Mouse (Mus musculus): Measurements from ENCODE around the gene Rap1gap2. TPM values are rescaled to one million over a fixed set of nuclear protein-coding genes. Genes with fewer than 3 reads are reported as not detected.

The Rap1gap2 gene
- polyA plus RNA-seq, 1 experiment from 2014 or later = 3.8 TPM

DNA sequence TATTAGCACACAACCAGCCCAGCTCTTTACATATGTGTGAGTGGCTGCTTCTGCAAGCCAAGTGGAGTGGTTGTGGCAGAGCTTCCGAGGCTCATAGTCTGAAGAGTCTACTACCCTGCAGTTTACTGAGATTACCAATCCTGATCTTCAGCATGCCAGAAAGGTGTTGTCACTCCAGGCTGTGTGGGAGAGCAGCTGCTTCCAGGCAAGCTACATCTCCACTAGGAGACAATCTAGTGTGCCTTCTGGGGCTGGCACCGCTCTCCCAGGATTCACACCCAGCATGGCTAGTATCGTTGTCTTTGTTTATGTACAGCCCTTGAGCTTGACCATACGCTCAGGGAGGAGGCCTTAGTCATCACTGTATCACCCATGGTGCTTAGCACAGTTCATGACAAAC, 191.1 kb downstream of the Rap1gap2 start:
- Histone ChIP-seq H3K4me3 (no peak overlapping the region), H3K9ac (no peak overlapping the region), H3K36me3 (no peaks in the 10 kb centered on the region), H3K4me2 (no peak overlapping the region), H3K4me1 (replicated peaks) (no peaks in the 10 kb centered on the region; the same call in 1 of the 2 replicates), H3K9me3 (replicated peaks) (no peaks in the 10 kb centered on the region), H3K27me3 (no peaks in the 10 kb centered on the region), H3K27ac (no peak overlapping the region)
- ATAC-seq (replicated peaks; ENCODE audit: insufficient number of reproducible peaks, insufficient read depth, low FRiP score, low read depth) = no peak
- 77% methylated on average over 4 of the region's 4 CpGs for WGBS

DNA sequence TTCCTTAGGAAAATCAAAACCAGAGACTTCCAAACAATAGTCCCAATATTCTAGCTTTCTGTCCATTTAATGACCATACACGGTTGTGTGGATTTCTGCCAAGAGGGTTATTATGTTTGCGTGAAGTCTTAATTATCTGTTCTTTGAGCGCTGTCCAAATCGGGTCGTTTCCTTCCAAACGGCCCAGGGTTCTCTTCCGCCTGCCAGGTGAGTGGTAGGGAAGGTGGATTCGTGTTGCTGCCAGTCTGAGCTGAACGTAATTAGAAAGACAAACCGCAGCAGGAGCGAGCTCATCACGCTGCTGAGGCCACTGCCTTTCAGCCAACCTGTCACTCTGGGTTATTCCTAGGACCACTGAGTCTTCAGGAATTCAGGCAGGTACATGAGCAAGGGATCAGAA, 195.0 kb downstream of the Rap1gap2 start:
- Histone ChIP-seq H3K4me2 (no peak overlapping the region), H3K4me3 (no peak overlapping the region), H3K9me3 (replicated peaks) (no peaks in the 10 kb centered on the region), H3K27ac (no peak overlapping the region), H3K27me3 (no peaks in the 10 kb centered on the region), H3K9ac (no peak overlapping the region), H3K4me1 (replicated peaks) (peaks cover 9% of the 10 kb centered on the region), H3K36me3 (no peaks in the 10 kb centered on the region)
- 82% methylated on average over 12 of the region's 12 CpGs for WGBS
- ATAC-seq (replicated peaks; ENCODE audit: insufficient number of reproducible peaks, insufficient read depth, low FRiP score, low read depth) = no peak

DNA sequence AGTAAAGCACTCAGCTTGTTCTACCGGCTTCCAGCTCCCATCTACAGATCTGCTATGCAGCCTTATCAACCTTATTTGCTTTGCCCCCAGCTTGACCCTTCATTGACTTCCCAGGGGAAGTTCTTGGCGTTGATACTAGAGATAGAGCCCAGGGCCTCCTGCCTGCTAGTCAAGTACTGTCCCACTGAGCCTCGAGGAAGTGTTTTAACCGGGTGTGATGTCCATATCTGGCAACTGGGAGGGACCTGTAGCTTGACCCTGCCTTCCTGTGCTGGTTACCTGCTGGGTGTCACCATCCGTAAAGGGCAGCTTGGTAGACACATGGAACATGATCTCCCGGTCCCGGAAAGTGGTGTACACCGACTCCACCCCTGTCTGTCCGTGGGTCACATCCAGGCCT, 196.6 kb downstream of the Rap1gap2 start:
- 46% methylated on average over 9 of the region's 9 CpGs for WGBS
- no peak overlapping the region for H3K9ac ChIP-seq

DNA sequence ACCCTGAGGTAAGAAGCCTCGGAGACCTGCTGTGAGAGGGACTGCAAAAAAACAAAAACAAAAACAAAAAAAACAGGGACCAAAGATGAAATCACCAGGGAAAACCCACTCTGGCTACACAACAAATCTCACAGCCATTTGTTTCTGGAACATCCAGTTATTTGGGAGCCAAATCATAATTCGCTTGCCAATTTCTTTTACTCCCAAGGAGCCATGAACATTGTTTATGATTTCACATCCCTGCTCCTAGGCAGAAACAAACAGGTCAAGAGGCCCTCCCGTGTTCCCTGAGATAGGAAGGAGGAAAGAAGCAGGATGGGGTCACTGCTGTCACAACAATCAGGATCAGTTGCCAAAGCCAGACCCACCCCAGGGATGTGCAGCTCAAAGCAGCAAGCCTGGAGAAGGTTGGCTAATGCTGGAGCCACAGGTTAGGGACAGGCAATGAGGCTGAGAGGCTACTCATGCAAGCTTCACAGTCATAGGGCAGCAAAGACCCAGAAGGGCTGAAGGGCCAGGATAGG, 197.2 kb downstream of the Rap1gap2 start:
- 74% methylated on average over 3 of the region's 3 CpGs for WGBS
- no peak overlapping the region for H3K9ac ChIP-seq
- no peak overlapping the region for H3K4me3 ChIP-seq
- no peaks in the 10 kb centered on the region for H3K36me3 ChIP-seq
- ATAC-seq (replicated peaks; ENCODE audit: insufficient number of reproducible peaks, insufficient read depth, low FRiP score, low read depth) = no peak
- H3K4me2 ChIP-seq = no peak overlapping the region
- H3K27ac ChIP-seq = no peak overlapping the region
- H3K27me3 ChIP-seq = no peaks in the 10 kb centered on the region
- H3K4me1 ChIP-seq (replicated peaks) = peaks cover 31% of the 10 kb centered on the region
- H3K9me3 ChIP-seq (replicated peaks) = no peaks in the 10 kb centered on the region

More for the DNA sequence above, 196.6 kb downstream of the Rap1gap2 start:
- H3K36me3 ChIP-seq = no peaks in the 10 kb centered on the region
- H3K9me3 ChIP-seq (replicated peaks) = no peaks in the 10 kb centered on the region
- no peak for ATAC-seq (replicated peaks; ENCODE audit: insufficient number of reproducible peaks, insufficient read depth, low FRiP score, low read depth)
- H3K4me3 ChIP-seq = no peak overlapping the region
- no peak overlapping the region for H3K4me2 ChIP-seq
- H3K27me3 ChIP-seq = no peaks in the 10 kb centered on the region
- H3K4me1 ChIP-seq (replicated peaks) = peaks cover 25% of the 10 kb centered on the region
- H3K27ac ChIP-seq = no peak overlapping the region

DNA sequence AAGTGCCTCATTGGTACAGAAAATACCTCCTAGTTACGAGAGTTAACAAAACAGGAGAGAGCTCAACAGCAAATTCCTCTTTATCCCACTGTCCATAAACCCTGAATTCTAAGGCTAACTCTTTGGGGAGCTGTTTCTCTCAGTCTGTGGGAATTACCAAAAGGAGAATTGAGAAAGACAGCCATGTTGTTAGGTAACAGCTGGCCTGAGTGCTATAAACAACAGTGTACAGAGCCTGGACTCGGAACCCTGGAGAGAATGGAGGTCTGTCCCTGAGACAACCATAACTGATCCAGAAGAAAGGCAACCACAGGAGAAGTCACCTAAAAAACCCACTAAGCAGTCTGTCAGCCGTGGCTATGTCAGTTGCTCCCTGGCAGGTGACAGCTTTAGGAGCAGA, 198.3 kb downstream of the Rap1gap2 start:
- ATAC-seq (replicated peaks; ENCODE audit: insufficient number of reproducible peaks, insufficient read depth, low FRiP score, low read depth) = no peak
- 83% methylated on average over 3 of the region's 3 CpGs for WGBS
- peaks cover 35% of the 10 kb centered on the region for H3K4me1 ChIP-seq (replicated peaks)
- no peaks in the 10 kb centered on the region for H3K27me3 ChIP-seq
- no peak overlapping the region for H3K27ac ChIP-seq
- no peaks in the 10 kb centered on the region for H3K9me3 ChIP-seq (replicated peaks)
- H3K9ac ChIP-seq = no peak overlapping the region
- no peak overlapping the region for H3K4me2 ChIP-seq
- H3K36me3 ChIP-seq = no peaks in the 10 kb centered on the region
- no peak overlapping the region for H3K4me3 ChIP-seq

DNA sequence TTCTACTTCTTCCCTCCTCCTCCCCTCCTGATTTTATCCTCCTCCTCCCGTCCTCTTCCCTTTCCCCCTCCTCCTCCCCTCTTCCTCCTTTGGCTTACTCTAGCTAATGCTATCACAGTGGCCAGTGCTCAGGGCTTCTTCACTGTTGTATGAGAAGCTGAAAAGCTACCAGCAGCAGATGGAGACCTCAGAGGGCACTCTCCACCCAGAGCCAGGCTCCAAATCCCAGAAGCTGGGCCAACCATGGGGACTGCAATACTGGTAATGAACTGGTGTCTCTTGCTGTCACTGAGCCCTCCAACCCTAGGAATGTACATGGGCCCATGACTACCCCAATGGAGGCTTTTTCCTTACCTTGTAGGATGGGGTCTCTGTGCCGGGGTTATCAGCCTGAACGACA, 198.8 kb downstream of the Rap1gap2 start:
- Histone ChIP-seq H3K36me3 (no peaks in the 10 kb centered on the region), H3K4me2 (no peak overlapping the region), H3K9ac (no peak overlapping the region), H3K9me3 (replicated peaks) (no peaks in the 10 kb centered on the region), H3K4me1 (replicated peaks) (peaks cover 35% of the 10 kb centered on the region), H3K4me3 (no peak overlapping the region), H3K27me3 (no peaks in the 10 kb centered on the region), H3K27ac (no peak overlapping the region)
- 59% methylated on average over 3 of the region's 3 CpGs for WGBS
- no peak for ATAC-seq (replicated peaks; ENCODE audit: insufficient number of reproducible peaks, insufficient read depth, low FRiP score, low read depth)

DNA sequence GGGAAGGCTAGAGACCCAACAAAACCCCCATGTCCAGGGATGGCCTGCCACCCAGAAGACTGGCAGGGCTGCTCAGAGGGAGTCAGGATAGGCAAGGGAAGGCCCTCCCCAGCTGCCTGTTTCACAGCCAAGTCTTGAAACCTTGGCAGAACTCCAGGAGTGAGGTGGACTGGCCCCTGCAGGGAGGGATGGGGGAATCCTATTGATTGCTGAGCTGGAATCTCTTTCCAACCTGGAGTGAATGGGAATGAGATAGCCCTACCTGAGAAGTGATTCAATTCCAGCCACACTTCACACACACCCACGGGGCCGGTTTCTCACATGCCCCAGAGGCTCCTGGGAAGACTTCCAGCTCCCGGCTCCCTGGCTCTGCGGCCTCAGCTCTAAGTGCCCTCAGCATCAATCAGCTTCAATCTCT, 200.9 kb downstream of the Rap1gap2 start:
- Histone ChIP-seq H3K9ac (0 out of 2 replicates have a peak overlapping the region, but pooled peaks have one; percentile 22), H3K36me3 (no peaks in the 10 kb centered on the region), H3K9me3 (replicated peaks) (no peaks in the 10 kb centered on the region), H3K27ac (peak overlapping the region; percentile 61), H3K4me3 (no peak overlapping the region), H3K4me1 (replicated peaks) (peaks cover 41% of the 10 kb centered on the region), H3K27me3 (no peaks in the 10 kb centered on the region), H3K4me2 (no peak overlapping the region)
- WGBS = 30% methylated on average over 4 of the region's 4 CpGs
- peak; percentile 66 for ATAC-seq (replicated peaks; ENCODE audit: insufficient number of reproducible peaks, insufficient read depth, low FRiP score, low read depth)

DNA sequence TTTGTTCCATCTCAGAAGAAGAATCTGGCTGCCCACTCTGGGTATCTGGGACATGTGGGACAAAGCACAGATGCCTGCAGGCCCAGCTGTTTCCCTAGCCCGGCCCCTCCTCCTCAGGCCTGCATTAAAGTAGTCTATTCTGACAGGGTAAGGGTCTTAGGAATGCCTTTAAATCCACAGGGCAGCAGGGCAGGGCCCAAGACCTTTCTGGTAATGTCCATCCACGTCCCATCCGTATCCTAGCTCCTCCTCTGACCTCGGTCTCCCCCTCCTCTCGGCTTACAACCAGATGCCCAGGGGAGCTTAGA, 201.3 kb downstream of the Rap1gap2 start:
- no peaks in the 10 kb centered on the region for H3K9me3 ChIP-seq (replicated peaks)
- H3K27ac ChIP-seq = peak overlapping the region; percentile 61
- H3K36me3 ChIP-seq = no peaks in the 10 kb centered on the region
- H3K9ac ChIP-seq = 0 out of 2 replicates have a peak overlapping the region, but pooled peaks have one; percentile 22
- peak; percentile 2; the same call in 1 of the 2 replicates for ATAC-seq (replicated peaks; ENCODE audit: insufficient number of reproducible peaks, insufficient read depth, low FRiP score, low read depth)
- 32% methylated on average over 5 of the region's 5 CpGs for WGBS
- H3K4me3 ChIP-seq = no peak overlapping the region
- H3K4me1 ChIP-seq (replicated peaks) = peaks cover 42% of the 10 kb centered on the region
- H3K27me3 ChIP-seq = no peaks in the 10 kb centered on the region
- H3K4me2 ChIP-seq = no peak overlapping the region

DNA sequence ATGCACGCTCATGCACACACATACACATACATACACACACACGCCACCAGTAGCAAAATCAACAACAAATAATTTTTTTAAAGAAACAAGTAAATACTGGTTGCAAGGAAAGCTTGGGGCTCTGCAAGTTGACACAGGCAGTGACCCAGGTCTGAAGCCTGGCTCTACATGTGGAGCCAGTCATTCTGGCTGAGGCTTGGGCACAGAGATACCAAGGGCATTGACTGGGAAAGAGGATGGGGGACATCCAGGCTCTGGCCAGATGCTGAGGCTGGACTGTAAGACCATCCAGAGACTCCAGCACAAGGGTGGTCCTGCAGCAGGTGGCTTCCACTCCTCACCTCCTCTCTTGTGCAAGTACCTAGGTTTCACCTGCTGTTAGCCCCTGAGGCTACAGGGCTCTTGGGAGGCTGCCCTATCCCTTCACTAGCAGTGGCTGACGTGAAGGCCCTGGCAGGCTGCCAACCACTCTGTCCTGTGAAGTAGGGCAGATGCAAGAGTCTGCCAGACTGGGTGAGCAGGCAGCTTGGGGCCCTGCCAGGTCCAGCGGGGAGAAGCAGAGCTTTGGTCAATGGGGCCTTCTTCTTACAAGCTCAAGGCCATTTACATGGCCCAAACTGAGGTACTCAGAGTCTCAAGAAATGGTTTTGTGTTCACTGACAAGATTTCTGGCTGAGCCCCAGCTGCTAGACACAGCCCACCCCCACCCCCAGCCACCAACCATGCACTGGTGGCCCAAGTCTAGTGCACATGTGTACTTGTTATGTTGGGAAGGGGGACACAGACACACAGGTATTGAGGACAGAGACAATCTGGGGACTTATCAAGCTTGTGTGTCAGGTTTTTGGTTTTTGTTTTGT, 201.9 kb downstream of the Rap1gap2 start:
- WGBS = 52% methylated on average over 4 of the region's 4 CpGs

DNA sequence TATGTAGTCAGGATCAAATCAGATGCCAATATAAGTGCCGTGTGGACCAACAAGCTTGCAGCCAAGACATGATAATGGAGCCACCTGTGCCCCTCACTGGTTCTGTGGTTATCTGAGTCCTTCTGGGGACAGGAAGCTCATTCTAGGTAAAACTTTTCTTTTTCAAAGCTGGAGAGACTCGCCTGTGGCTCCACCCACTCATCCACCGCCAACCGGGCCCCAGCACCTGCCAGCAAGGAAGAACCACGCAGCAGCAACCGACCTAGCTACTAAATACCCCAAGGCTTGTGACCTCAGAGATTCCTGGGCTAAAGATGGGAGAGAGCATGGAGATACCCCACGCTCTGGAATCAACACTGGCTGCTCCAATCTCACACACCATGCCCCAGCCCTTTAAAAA, 205.5 kb downstream of the Rap1gap2 start:
- Histone ChIP-seq H3K27ac (no peak overlapping the region), H3K36me3 (no peaks in the 10 kb centered on the region), H3K27me3 (no peaks in the 10 kb centered on the region), H3K4me2 (no peak overlapping the region), H3K4me1 (replicated peaks) (peaks cover 32% of the 10 kb centered on the region), H3K9me3 (replicated peaks) (no peaks in the 10 kb centered on the region), H3K4me3 (no peak overlapping the region), H3K9ac (no peak overlapping the region)
- no peak for ATAC-seq (replicated peaks; ENCODE audit: insufficient number of reproducible peaks, insufficient read depth, low FRiP score, low read depth)
- WGBS = 72% methylated on average over 7 of the region's 7 CpGs

More for the DNA sequence above, 201.9 kb downstream of the Rap1gap2 start:
- Histone ChIP-seq H3K27me3 (no peaks in the 10 kb centered on the region), H3K4me3 (no peak overlapping the region), H3K4me2 (no peak overlapping the region), H3K9ac (no peak overlapping the region), H3K36me3 (no peaks in the 10 kb centered on the region), H3K27ac (peak overlapping the region; percentile 61), H3K9me3 (replicated peaks) (no peaks in the 10 kb centered on the region), H3K4me1 (replicated peaks) (peaks cover 41% of the 10 kb centered on the region)
- ATAC-seq (replicated peaks; ENCODE audit: insufficient number of reproducible peaks, insufficient read depth, low FRiP score, low read depth) = peak; percentile 83

DNA sequence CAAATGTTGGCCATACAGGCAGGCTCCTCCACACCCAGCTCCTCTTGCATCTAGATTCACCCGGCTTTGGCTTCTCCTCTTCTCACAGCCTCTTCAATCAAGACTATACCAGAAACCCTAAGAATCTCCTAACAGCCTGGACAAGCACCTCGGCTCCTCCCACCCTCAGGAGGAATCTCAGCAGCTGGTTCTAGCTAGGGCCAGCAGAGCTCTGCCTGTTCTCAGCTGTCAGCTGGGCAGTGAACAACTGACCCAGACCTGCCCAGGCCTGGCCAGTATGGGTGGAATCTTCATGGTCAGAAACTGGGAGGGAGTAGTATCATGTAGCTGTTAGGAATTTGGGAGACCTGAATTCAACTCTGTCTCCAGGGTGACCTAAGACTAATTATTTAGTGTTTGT, 206.5 kb downstream of the Rap1gap2 start:
- no peak overlapping the region for H3K4me2 ChIP-seq

DNA sequence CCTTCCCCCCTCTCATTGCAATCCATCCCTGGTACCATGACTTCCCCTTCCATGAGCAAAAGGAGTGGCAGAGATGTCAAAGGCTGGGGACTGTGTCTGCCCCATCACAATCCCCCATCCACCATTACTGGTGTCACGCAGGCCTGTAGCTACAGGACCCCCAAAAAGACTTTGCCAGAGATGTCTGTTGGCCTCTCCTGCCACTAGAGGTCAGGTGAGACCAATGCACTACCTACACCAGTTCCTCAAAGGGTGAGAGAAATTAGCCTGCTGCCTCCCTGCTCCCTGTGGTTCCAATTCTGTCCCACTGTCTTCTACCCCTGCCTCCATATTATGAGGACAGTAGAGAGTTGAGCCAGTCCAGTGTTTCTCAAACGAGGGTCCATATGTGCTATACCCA, 208.6 kb downstream of the Rap1gap2 start:
- H3K9ac ChIP-seq = no peak overlapping the region
- H3K4me1 ChIP-seq (replicated peaks) = peaks cover 12% of the 10 kb centered on the region
- H3K4me2 ChIP-seq = no peak overlapping the region
- no peak for ATAC-seq (replicated peaks; ENCODE audit: insufficient number of reproducible peaks, insufficient read depth, low FRiP score, low read depth)
- no peak overlapping the region for H3K4me3 ChIP-seq
- no peaks in the 10 kb centered on the region for H3K36me3 ChIP-seq
- H3K9me3 ChIP-seq (replicated peaks) = no peaks in the 10 kb centered on the region
- H3K27ac ChIP-seq = no peak overlapping the region
- no peaks in the 10 kb centered on the region for H3K27me3 ChIP-seq
- WGBS = 46% methylated on average over 2 of the region's 2 CpGs

More for the DNA sequence above, 206.5 kb downstream of the Rap1gap2 start:
- Histone ChIP-seq H3K27me3 (no peaks in the 10 kb centered on the region), H3K4me1 (replicated peaks) (peaks cover 23% of the 10 kb centered on the region), H3K36me3 (no peaks in the 10 kb centered on the region), H3K9me3 (replicated peaks) (no peaks in the 10 kb centered on the region), H3K27ac (no peak overlapping the region), H3K4me3 (no peak overlapping the region), H3K9ac (no peak overlapping the region)
- ATAC-seq (replicated peaks; ENCODE audit: insufficient number of reproducible peaks, insufficient read depth, low FRiP score, low read depth) = no peak
- WGBS = 35% methylated on average over 2 of the region's 2 CpGs
